Mouse (Mus musculus) cerebellum, adult 11 months (tissue): ENCODE measurements around the gene Ugt1a7c.
"Not testable (repeated sequence)": the region's sequence is repeated elsewhere in the genome, so short reads cannot be mapped to it uniquely, and the experiment has no call there.

Source experiments
- DNase-seq: peaks from one replicate; pipeline ENCODE4 v3.0.0; 2022

Gene Ugt1a7c

DNA sequence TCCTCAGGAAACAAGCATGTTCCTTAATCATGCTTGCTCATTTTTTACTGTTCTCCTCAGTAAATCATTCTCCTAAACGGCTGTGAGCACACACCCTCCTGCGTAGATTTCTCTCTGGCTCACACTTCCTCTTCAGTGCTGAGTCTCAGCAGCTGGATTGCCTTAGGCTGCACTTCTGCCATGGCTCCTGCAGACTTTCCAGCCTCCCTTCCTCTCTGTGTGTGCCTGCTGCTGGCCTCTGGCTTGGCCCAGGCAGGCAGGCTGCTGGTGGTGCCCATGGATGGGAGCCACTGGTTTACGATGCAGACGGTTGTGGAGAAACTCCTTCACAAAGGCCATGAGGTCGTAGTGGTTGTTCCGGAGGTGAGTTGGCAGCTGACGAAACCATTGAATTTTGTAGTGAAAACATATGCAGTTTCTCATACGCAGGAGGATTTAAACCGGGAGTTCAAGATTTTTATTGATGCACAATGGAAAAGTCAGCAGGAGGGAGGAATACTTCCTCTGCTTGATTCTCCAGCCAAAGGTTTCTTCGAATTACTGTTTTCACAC, at the start of gene Ugt1a7c:
TSS of gene Ugt1a7c (plus strand) at position 122 of the 552 bp plus-strand sequence.
- DNase-seq = no peak

DNA sequence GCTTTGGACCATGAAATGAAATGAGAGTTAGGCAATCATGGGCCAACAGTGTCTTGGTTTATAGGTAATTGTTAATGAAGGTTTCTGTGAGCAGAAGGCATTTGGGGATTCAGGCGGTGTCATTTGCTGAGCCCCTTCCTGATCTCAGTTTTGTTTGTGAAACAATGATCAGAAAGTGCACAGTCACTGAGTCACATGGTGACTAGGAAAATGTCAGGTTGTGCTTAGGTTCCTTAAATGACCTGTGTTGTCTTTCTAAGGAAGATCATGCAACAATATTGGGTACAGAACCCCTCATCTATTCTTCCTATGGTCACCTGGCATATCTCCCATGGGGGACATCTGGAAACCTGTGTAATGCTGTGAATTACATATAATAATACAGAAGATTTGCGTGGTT, 47.5 kb upstream of the Ugt1a7c start:
- not testable (repeated sequence) for DNase-seq

DNA sequence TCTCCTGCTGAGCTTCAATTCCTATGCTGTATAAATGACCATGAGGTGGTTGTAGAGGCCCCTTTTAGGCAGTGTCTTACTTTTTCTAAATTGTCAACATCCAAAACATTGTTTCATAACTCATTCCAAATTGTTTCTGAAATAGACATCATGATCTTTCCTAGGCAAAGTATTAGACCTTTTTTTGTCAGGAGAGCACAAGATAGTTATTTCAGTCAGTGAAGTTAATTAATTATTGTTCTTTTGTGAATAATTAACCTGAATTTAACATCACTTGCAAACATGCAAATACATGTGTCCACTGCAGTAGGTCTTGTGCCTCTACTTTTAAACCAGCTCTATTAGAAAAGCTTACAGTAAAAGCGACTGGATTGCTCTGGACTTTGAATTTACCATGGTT, 39.8 kb upstream of the Ugt1a7c start, which contains the start of gene Ugt1a10:
TSS of gene Ugt1a10 (plus strand) at position 301 of the 400 bp plus-strand sequence.
- no peak for DNase-seq

GRCm38 (mm10) chr1:88066472-88067102, 28.3 kb upstream of the Ugt1a7c start:
- not testable (repeated sequence) for DNase-seq

GRCm38 (mm10) chr1:88070495-88070894, 24.4 kb upstream of the Ugt1a7c start, which contains the start of gene Ugt1a9:
TSS of gene Ugt1a9 (plus strand) at chr1:88070800.
- no peak for DNase-seq

DNA sequence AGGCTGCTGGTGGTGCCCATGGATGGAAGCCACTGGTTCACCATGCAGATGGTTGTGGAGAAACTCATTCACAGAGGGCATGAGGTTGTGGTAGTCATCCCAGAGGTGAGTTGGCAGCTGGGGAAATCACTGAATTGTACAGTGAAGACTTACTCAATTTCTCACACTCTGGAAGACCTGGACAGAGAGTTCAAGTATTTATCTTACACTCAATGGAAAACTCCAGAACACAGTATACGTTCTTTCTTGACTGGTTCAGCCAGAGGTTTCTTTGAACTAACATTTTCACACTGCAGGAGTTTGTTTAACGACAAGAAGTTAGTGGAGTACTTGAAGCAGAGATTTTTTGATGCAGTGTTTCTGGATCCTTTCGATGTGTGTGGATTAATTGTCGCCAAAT, 24.0 kb upstream of the Ugt1a7c start:
- DNase-seq = no peak

GRCm38 (mm10) chr1:88074471-88074870, 20.4 kb upstream of the Ugt1a7c start:
- no peak for DNase-seq

- no peak for DNase-seq
Measured at GRCm38 (mm10) chr1:88077128-88077527, 17.7 kb upstream of the Ugt1a7c start.

DNA sequence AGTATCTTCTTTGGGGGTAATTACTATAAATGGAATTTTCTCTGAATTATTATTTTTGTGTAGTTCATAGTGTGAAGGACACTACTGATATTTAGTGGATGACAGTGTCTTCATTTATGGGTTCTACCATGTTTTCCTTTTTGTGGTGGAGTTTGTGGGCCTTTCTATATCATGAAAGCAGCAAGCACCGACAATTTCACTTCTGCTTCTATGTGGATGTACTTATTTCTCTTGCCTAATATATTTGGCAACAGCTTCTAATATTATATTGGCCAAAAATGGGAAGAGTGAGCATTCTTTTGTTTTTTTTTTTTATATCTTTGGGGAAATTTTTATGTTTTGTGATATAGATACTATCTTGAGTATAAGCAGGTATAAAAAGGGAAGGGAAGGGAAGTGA, 13.2 kb upstream of the Ugt1a7c start:
- no peak for DNase-seq

DNA sequence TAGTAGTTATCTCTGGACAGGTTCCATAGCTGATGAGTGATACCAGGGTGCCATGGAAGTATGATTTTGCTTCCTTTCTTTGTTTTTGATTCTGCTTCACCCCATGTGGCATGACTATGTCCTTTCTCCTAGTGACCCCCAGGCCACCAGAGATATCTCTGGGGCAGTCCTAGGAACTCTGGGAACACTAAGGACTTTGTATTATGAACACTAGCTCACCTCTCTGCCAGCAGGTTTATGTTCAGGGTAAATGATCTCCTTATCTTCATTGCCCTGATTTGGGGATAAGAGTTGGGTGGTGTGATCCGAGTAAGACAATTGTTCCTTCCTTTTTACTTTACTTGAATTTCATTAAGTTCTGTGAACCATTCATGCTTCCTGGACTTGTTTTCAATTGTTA, 8.7 kb upstream of the Ugt1a7c start:
- no peak for DNase-seq

DNA sequence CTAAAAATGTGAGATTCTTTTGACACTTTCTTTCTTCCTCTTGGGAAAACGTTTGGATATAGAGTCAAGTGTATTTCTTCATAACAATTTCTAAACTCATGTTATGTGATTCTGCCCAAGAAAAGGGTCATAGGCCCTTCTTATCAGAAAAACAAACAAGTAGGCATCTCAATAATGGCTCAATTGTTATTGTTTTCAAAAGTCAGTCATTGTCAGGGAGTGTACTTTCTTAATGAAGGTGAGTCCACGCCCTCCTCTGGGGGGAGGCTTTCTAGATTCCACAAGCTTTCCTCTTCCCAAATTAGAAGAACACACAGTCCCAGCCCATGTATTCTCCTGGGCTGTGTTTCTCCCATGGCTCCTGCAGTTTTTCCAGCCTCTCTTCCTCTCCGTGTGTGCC, 7.3 kb upstream of the Ugt1a7c start, which contains the start of gene Ugt1a8:
TSS of gene Ugt1a8 (plus strand) at position 301 of the 400 bp plus-strand sequence.
- DNase-seq = no peak

GRCm38 (mm10) chr1:88092341-88092740, 2.5 kb upstream of the Ugt1a7c start:
- DNase-seq = no peak

DNA sequence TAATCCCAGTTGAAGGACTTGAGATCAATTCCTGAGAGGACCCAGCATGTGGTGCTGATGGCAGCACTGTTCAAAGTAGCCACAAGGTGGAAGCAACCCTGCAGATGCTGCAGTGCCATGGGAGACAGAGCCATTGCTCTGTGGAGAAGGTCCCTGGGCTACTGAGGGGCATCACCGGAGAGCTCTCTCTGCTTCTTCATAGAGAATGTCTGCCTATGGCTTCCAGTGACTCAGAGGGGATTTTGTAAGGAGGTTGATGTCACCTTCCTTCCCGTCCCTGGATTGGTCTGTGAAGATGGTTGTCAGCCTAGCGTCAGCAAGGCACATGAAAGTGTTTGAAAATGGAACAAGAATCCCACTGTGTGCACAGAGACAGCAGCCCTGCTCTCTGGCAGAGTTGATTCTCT, 589 bp upstream of the Ugt1a7c start:
- DNase-seq = not testable (repeated sequence)

DNA sequence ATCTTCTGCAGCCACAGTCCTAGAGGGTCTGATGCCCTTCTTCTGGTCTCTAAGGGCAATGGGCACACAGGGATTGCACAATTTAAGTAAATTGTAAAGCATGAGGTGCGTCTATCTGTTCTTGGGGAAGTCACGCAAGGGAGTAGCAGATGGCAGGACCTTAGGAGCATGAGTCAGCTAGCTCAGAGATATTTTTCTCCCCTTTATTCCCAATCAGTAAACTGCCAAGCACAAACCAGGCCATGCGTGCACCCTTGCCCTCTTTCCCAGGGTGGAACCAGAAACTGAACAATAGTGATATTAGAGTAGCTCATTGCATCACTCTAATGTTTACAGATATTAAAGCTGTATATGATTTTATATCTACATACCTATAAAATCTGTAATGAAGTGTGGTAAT, 3.7 kb downstream of the Ugt1a7c start:
- not testable (repeated sequence) for DNase-seq

DNA sequence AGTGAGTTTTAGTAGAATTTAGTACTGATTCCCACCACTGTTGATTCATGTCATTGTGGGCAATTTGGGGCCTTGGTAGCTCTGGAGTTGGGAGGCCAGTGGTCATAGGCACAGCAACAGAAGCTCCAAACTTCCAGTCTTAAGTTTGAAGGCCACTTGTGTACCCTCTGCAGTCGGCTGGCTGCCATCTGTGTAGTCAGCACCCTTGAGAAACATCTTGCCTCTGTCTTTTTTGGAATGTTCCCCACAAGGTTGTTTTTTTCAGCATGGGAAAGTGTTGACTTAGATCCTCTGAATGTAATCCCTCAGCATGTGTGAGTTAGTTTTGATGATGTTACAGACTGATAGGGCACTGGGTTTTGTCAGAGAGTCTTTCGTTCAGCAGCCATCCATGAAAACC, 4.8 kb downstream of the Ugt1a7c start:
- not testable (repeated sequence) for DNase-seq

DNA sequence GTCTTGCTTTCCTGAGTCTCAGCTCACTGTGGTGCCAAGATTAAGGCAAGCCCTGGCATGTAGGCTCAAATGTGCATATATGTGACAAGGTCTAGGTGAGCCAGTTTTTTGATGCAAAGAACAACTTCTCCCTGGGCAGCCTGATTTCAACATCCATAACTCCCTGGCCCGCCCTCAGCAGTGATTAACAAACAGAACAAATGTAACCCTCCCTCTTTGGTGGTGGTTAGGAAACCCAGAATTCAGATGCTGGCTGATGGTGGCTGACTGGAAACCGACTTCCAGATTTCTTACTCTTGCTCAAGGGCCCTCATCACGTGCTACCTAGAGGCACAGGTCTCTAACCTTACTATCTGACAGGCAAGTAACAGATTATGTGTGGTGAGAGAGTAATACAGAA, 8.2 kb downstream of the Ugt1a7c start, which contains the start of gene Ugt1a6b:
TSS of gene Ugt1a6b (plus strand) at position 234 of the 400 bp plus-strand sequence.
- not testable (repeated sequence) for DNase-seq

GRCm38 (mm10) chr1:88103697-88104468, 9.0 kb downstream of the Ugt1a7c start:
- DNase-seq = not testable (repeated sequence)

GRCm38 (mm10) chr1:88104667-88105430, 10.0 kb downstream of the Ugt1a7c start:
- no peak for DNase-seq

DNA sequence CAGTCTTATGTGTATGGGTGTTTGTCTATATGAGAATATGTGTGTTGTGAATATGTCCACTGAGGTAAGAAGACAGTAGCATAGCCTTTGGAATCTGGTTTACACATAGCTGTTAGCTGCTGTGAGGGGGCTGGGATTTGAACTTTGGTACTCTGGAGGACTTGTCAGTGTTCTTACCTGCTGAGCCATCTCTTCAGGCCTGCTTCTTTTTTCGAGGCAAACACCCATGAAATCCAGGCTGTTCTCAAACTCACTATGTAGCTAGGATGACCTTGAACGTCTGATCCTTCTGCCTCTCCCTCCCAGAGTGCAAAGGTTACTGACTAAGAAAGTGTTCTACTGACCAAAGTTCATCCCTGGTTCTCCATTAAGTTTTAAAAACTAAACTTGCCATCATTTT, 10.8 kb downstream of the Ugt1a7c start:
- no peak for DNase-seq

DNA sequence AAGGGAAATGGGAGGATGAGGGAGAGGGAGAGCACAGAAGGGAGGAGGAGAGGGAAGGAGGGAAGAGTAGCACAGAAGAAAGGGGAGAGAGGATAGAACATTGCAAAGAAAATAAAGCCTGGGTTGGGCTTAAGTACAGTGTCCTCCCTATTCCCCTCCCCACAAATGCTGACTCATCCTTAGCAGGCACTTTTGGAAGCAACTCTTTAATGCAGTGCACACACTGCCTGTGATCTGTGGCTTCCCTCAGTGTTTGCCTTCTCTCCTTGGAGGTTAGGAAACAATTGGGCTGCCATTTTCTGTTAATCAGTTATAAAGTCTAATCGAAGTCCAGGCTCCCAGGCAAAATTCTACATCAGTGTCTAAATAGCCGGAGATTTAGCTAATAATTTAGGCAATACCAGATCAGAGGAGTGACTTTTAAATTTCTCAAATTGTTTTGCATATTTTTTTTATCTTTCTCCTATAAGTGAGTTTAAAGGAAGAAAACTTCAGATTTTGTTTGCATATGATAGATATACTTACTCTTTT, 14.2 kb downstream of the Ugt1a7c start:
- DNase-seq = not testable (repeated sequence)

DNA sequence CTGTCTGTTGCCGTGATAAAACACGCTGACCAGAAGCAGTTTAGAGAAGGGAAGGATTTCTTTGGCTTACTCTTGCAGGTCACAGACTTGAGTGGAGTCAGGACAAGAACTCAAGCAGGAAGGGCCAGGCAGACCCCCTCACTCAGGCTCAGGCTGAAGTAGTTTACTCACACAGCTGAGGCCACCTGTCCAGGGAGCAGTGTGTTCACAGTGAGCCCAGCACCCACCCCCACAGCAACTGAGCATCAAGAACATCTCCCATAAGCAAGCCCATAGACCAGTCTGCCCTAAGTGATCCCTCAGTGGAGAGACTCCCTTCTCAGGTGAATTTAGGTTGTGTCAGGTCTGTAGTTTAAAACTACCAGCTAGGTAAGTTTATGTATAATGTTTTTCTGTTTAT, 14.7 kb downstream of the Ugt1a7c start:
- not testable (repeated sequence) for DNase-seq

DNA sequence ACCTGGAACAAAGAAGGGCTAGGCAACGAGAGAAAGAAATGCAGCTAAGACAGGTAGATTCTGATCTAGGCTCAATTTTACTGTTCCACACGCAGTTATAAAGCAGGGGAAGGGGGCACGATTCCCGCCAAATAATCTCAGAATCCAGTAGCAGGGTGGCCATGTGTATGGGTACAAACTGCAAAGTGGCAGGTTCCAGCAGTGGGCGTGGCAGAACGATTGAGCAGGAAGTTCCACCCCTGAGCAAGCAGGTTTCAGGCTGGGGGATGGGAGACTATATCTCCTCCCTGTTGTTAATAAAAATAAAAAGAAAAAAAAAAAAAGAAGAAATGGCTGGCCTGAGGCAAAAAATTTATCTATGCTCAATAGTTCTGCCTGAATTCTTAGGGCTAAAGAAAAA, 17.9 kb downstream of the Ugt1a7c start:
- not testable (repeated sequence) for DNase-seq

GRCm38 (mm10) chr1:88120550-88120949, 25.7 kb downstream of the Ugt1a7c start:
- DNase-seq = not testable (repeated sequence)
